Mouse (Mus musculus) retina, postnatal 7 days (tissue): ENCODE measurements around the gene Smtnl1.
"Not testable (repeated sequence)": the region's sequence is repeated elsewhere in the genome, so short reads cannot be mapped to it uniquely, and the experiment has no call there.

Source experiments
- DNase-seq: peaks from one replicate; pipeline ENCODE4 v3.0.0-alpha.2; 2012; ENCODE audit warnings: low read depth, low spot score

Smtnl1 gene

DNA sequence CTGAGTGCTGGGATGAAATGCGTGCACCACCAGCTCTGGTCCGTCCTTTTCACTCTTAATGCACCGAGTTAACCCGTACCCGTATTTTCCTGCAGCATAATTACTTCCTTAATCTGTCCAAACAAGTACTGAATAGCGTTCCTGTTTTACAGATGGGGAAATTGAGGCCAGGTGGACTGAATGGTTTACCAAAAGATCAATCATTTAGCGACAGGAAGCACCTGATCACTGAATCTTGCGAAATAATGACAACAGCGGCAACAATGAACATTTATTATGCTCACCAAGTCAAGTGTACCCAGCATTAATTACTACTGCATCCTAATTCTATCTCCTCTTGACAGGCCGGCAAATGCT is 16.1 kb upstream of the Smtnl1 start, which contains the start of gene Slc43a1:
Gene Slc43a1, plus strand, starts transcription at position 258 of the 357 bp plus-strand sequence.
- DNase-seq, result no peak

DNA sequence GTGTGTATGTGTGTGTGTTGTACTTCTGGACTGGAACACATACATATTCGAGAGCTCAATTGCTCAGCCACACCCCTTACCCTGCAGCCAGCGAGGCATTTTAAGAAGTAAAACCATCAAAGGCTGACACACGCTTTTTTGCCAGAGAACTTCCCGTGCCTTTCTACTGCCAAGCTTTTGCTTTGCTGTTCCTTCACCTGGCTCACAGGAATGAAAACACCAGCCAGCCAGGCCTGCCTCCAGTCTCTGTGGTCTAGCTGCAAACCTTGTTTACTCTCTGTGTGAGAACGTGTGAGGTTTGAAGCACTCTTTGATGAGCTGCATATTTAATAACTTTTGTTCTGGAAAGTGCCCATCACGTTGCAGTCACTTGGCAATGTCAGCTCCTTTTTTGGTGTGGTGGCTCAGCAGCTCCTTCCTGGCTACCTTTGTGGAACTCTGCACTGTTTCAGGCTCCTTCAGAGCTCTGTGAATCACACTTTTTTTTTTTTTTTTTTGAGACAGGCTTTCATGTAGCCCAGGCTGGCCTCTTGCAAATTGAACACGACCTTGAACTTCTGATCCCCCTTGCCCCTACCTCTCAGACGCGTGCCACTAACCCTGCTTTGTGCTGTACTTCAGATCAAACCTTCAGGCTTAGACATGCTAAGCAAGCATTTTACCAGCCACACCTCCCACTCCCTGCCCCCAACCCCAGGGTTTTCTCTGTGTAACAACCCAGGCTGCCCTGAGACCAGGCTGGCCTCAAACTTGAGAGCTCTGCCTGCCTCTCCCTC is 15.6 kb upstream of the Smtnl1 start:
- no peak for DNase-seq

DNA sequence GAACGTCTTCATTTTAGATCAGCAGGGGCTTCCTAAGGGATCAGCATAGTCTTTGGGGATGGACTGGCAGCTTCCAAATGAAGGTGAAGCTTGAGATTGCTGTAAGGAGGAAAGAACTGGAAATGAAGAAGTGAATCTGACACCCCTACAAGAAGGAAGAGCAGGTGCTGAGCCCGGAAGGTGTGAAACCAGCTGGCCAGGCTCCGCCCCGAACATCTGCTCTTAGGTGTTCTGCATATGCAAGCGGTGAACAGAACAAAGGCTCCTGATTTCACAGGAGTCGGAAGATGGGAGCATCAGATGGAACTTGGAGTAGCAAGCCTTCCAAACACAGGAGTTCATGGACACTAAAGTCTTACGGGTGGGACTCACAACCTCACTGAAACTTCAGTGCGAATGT is 14.7 kb upstream of the Smtnl1 start:
- DNase-seq, result no peak

DNA sequence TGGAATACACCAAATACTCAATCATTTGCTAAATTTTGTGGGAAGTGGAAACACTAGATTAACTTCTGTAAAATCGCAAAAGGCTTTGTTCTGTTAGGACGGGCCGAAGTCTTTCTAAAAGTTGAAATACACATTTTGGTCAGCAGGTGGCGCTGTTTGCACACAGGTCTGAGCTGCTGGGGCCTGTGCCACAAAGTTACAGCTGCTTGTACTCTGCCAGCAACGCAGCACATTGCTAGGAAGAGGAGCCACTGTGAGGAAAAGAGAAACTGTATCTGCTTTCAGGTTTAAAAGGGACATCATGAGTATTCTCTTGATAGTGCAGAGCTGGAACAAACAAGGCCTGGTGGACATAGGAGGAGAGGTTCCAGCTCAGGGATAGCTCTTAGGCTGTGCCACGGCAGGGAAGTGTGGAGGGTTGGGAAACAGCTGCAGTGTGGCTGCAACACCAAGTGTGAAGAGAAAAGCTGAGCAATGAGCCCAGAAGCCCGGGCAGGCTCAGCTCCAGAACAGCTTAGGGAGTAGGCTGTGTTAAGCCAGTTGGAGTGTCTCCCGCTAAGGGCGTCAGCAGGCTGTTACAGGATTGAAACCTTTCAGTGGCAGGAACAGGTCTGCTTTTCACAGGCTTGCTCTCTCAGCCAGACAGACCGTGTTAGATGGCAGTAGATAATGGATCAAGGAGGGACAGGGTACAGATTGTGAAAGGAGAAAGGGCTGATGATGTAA is 9.4 kb upstream of the Smtnl1 start:
- DNase-seq, result peak; percentile 76

DNA sequence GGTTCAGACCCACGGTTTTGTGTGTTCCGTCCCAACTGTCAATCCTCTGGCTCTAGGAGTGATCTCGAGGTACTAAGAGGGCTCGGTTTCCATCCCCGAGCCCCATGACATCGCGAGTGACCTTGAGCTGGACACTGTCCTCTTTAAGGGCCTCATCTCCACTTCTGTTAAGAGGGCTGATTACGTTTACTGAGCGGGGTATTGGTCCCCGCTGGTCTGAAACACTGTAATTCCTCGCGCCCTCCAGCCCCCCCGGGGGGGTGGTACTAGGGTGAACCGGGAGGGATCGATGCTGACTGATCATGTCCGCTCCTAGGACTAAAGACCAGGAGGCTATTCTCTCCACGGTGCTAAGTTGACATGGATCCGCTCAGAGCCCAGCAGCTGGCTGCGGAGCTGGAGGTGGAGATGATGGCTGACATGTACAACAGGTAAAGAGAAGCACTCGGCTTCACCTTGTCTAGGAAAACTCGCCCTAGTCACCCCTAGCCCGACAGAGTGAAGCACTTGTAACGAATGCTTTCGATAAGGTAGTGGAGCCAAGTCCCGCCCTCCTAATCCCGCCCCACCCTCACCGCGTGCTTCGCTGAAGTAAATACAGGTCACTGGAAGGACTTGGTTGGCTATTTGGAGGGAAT is 5.0 kb upstream of the Smtnl1 start:
- no peak for DNase-seq

DNA sequence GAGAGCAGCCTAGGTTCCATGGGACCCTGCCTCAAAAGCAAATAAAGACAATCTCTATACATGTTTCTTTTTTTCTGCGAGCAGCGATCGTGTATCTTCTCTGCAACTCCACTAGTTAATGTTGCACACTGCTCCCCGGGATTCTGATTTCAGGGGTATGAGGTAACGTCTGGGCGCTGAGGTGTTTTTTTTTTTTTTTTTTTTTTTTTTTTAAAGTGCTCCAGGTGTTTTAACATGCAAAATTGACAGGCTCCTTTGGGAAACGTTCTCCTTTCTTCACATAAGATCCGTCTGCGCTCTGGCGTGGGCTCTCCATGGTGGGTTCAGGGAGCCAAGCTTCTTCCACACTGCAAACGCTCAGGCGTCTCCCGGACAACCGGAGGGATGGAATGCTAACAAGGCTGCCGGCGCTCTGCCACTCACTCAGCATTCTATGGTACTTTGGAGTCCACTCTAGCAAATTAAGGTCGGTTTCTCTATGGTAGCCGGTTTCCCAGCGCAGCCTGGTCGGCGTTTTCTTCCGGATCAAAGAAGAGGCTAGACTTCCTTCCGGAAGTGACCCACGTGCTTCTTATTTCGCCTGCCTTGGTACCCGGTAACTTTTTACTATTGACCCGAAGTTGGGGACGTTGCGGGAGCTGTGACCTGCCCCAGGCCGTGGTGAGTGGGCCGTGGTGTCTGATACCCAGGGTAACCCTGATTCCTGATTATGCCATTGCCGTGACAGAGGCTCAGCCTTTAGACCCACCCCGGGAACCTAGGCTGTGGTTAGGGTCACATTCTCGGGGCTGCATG is 4.2 kb upstream of the Smtnl1 start, which contains the start of gene Timm10:
Gene Timm10, plus strand, starts transcription at position 510 of the 795 bp plus-strand sequence.
- DNase-seq, result peak; percentile 90

DNA sequence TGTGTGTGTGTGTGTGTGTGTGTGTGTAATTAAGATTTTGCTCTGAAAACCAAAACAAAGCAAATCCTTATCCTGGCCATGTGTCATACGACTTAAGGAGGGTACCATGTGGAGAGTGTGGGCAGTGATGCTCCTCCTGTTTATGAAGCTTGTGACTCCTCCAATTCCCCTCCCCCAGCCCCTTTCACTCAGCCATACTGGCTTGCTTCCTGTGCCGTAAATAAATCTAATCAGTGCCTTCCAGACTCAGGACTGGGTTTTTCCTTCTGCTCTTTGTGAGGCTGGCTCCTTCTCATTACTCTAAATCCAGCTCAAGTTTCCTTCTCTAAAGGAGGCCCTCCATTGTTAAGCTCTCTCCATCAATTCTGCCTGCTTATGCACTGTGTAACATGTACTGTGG is 785 bp upstream of the Smtnl1 start:
- no peak for DNase-seq

DNA sequence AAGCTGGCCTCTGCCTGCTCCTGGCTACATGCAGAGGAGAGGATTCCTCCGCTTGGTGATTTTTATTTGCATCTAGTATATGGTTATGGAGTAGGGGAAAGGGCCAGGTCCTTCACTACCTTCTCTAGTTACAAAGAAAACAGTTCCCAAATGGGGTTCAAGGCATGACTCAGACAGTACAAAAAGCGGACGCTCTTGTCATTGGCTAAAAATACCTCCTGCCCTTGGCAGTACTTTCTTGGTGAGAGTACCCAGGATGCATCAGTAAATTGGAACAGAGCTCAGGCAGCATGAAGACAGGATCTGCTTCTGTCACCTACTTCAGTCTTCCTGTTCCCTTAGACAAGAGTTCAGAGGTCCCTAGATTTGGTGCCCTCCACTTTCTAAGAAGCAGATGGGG is 2.6 kb downstream of the Smtnl1 start:
- no peak for DNase-seq

DNA sequence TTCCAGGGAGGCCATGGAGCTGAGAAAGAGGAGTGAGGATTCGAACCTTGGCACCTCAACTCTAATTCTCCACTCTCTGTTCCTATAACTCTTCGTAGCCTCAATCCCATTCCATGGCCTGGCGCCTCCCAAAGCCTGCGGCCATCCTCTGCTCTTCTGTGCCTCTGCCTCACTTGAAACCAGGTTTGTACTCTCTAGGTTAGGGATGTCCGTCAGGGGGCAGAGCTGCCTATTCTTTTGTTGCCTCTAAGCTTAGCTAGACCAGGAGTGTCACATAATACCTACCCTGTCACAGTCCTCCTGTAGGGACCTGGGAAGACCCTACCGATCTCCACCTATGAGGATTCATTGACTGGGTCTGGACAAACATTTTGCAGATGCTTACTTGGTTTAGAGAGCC is 9.8 kb downstream of the Smtnl1 start:
- DNase-seq, result no peak

DNA sequence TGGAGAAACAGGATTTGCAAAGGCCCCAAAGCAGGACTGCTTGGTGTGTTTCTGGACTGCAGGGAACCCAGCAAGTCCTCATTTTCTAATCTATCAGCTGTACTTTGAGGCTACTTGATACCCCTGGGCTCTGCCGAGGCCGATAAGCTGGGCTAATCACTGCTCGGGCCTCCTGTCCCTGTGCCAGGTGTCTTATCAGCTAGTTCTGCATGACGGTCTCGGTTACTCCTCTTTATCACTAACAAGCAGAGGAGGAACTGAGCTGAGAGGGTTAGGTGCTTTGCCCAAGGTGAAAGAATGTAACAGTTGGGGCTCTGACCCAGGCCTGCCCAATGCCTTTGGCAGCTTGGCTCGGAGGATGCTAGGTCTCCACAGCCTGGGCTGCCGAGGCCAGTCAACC is 10.6 kb downstream of the Smtnl1 start:
- no peak for DNase-seq

DNA sequence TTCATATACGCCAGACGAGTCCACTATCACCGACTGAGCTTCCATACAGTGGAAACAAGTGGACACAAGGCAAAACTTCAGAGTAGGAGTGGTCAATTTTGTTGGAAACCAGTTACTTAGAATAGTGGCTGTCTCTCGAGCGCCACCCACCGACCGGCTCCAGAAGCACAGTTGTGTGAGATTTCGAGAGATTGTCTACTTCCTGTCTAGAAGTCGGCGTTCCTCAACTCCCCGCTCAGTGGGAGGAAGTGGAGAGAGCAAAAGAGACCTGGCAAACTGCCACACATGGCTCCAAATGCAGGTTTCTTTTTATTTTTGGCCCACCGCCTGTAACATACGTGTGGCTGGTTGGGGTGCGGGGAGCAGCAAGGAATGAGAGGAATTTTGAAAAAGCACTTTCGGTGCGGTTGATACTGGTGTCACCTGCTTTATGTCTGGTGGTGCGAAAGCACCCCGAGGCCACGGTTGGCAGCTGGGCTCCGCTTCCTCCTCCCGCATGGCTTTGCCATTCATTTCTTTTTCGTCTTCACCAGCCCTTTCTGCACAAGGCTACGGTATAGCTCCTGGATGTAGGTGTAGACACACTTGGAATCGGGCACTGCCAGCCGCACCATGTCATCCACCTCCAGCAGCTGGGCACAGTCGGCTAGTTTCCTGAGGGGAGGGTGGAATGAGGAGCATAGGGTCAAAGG is 11.4 kb downstream of the Smtnl1 start:
- peak; percentile 46 for DNase-seq

DNA sequence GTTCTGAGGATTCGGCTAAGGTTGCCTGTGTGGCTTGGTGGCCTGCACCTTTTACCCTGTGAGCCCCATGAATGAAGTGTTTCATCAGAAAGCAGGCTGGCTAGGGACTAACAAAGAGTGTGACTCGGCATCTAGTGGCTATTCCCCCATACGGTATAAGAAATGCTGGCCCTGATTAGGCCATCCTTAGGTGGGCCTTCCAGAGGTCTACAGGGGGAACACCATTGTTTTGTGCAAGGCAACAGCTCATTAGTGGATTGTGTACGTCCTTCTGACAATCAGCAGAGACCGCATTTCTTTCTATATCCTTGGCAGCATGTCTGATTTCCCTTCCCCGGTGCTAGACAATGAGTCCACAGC is 11.9 kb downstream of the Smtnl1 start:
- no peak for DNase-seq

DNA sequence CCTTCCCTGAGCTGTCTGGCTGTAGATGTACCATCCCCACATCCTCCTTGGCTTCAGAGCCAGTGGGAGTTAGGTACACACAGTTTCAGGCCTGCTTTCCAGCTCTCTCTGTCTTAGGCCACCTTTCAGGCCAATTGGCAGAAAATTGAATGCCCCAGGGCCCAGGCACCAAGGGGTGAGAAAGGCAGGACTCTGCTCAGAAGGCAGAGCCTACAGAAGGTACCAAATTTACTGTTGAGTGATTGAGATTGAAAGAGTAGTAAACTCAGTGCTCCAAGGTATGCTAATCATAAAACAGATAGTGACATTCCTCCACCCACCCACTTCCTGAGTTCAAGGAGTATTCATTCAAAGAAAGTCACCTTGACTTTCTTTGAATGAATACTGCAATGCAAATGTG is 13.1 kb downstream of the Smtnl1 start:
- no peak for DNase-seq

DNA sequence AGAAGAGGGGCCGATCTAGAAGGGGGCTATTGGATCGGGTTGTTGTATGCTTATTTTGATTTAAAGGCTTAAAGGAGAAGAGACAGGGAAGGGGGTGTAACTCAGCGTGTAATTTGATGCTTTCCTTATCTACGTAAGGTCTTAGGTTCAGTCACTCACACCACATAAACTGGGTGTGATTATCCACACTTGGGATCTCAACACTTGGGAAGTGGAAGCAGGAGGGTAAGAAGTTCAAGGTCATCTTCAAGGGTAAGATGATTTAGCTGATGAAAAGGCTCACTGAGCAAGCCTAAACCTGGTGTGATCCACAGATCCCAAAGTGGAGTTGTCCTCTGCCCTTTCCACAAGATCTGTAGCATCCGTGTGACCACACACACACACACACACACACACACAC is 15.9 kb downstream of the Smtnl1 start:
- DNase-seq, result no peak

DNA sequence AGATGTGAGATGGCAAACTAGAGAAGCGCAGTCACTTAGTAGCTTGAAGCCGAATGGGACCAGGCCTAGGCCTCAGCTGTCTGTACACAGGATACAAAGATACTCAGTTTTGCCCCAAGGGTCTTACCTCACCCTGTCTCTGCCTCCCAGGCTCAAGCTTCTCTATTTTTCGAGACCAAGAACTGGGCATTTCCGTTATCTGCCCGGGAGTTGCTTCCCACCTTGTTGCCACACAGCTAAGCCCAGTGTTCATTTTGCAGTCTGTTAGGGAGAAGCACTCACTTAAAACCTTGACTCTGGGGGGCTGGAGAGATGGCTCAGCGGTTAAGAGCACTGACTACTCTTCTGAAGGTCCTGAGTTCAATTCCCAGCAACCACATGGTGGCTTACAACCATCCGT is 18.5 kb downstream of the Smtnl1 start:
- no peak for DNase-seq

DNA sequence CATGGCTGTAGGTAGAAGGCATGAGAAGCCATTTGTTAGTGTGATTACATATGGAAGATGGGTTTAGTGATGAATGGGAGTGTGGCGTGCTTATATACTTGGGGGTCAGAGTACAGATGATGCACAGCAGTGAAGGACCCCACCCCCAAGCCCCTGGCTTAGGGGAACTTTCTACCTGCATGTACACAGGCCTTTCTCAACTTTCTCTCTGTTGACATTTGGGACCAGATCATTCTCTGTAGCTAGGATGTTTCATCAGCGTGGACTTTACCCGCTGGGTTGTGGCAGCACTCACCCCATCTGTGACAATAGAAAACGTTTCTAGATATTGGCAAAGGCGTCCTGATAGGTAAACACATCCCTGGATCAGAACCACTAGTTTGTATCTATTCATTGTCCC is 21.2 kb downstream of the Smtnl1 start:
- DNase-seq, result not testable (repeated sequence)

DNA sequence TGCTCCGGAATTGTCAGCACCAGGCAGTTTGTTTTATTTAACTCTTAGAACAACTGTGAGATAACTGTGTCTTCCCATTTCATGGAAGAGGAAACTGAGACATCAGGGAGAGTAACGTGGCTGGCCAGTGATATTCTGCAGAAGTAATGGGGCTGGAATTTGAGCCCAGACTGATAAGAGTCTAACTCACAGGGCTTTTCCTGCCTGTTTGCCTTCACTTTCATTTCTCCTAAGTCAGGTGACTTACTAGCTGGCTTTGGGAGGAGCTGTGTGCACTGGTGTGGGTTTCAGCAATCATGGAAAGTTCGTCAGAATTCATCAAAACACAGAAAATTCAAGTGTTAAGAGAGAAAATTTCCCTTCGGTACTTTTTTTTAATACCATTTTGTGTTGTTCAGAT is 22.1 kb downstream of the Smtnl1 start:
- DNase-seq, result no peak

DNA sequence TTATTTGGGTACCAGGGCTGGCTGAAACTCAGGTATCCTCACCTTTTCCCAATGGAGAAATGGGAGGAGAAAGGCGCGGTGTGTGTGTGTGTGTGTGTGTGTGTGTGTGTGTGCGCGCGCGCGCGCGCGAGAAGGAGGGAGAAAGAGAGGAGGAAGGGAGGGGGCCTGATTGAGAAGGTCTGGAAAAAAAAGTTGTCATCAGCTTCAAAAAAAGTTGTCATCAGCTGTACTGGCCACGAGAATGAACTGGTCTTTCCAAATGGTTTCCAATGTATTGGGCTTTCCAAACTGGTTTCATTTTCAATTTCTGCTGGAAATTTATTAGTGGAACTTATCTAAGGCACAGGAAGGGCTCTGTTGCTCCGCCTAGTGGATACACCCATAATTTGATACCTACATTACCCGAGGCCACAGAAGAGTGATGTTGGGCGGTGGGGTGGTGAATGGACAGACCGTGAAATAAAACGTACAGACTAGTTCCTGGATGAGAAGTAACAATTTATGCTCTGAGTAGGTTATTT is 23.4 kb downstream of the Smtnl1 start:
- DNase-seq, result no peak

DNA sequence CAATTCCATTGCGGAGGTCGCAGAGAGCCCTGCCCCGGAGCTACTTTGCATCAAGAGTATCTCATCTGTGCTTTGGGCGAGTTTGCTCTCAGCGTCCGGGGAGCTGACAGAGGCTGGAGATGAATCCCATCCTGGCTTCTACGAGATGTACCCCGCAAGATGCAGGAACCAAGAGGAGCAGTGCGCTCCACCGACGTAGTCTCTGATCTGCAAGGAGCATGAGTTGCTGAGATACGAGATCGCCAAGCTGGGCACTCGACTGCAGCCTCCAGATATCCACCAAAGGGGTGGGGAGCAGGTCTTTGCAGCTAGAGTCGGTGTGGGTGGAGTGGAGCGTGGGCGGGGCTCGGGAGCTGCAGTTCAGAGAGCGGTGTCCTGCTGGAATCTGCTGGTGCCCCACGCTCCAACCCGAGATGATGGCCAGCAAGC is 23.9 kb downstream of the Smtnl1 start, which contains the start of gene Ube2l6:
Gene Ube2l6, plus strand, starts transcription at position 336 of the 429 bp plus-strand sequence.
- DNase-seq, result no peak

DNA sequence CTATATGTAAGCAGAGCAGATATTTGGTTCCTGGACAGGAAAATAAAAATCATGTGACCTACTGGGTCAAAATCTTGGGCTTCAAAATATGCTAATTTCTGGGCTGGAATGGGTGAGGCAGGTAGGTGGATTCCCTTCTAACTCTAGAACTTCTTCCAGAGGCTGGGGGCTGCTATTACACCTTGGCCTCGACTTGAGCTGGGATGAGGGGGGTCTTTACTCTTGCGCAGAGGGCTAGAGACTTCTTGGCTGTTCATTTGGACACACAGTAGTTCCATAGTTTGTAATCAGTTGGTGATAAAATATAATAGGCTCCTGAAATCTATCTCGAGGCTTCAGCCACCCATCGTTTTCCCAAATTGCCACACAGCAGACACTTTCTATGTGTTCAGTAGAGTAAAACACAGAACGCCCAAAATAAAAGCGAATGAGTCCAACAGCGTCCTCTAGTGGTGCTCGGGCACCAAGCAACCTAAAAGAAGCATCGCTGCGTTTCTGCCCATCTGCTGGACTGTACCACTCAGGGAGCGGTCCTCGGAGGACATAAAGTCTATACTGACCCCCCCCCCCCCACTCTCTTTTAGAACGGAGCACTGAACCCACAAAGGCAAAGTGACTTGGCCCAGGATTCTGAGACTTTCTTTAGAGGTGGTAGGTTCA is 24.5 kb downstream of the Smtnl1 start:
- peak; percentile 50 for DNase-seq
